Mouse (Mus musculus): ENCODE data around the gene Ddx20. TPM values are rescaled to one million over a fixed set of nuclear protein-coding genes. Genes with fewer than 3 reads are reported as not detected.

Ddx20 gene
- polyA plus RNA-seq, 1 experiment from 2014 or later: 22.4 TPM

- WGBS: 76% methylated on average over 9 of the region's 9 CpGs
- H3K9ac ChIP-seq (ENCODE audit: low read length): no peak overlapping the region
- no peaks in the 10 kb centered on the region for H3K27me3 ChIP-seq (ENCODE audit: control insufficient read depth, insufficient read depth, low read length)
- H3K36me3 ChIP-seq (ENCODE audit: control insufficient read depth, insufficient read depth): no peaks in the 10 kb centered on the region
- no peak overlapping the region for H3K4me2 ChIP-seq (ENCODE audit: low read depth, low read length)
- no peak overlapping the region for H3K4me3 ChIP-seq (ENCODE audit: low read length)
- no peak for ATAC-seq (replicated peaks; ENCODE audit: extremely low read depth, insufficient read depth, low FRiP score)
- H3K4me1 ChIP-seq (ENCODE audit: control insufficient read depth, insufficient read depth, low read length): peaks cover 9% of the 10 kb centered on the region; the same call in 1 of the 2 replicates
- no peak overlapping the region for H3K27ac ChIP-seq (ENCODE audit: low read length)
- H3K9me3 ChIP-seq (replicated peaks; ENCODE audit: control insufficient read depth, low read length): no peaks in the 10 kb centered on the region
These were observed 22.1 kb downstream of the Ddx20 start for GRCm38 (mm10) chr3:105665105-105665765.

- Histone ChIP-seq H3K9me3 (replicated peaks; ENCODE audit: control insufficient read depth, low read length) (no peaks in the 10 kb centered on the region), H3K36me3 (ENCODE audit: control insufficient read depth, insufficient read depth) (no peaks in the 10 kb centered on the region), H3K27me3 (ENCODE audit: control insufficient read depth, insufficient read depth, low read length) (no peaks in the 10 kb centered on the region), H3K4me3 (ENCODE audit: low read length) (no peak overlapping the region), H3K4me1 (ENCODE audit: control insufficient read depth, insufficient read depth, low read length) (peaks cover 9% of the 10 kb centered on the region; the same call in 1 of the 2 replicates), H3K4me2 (ENCODE audit: low read depth, low read length) (no peak overlapping the region), H3K27ac (ENCODE audit: low read length) (no peak overlapping the region), H3K9ac (ENCODE audit: low read length) (no peak overlapping the region)
- ATAC-seq (replicated peaks; ENCODE audit: extremely low read depth, insufficient read depth, low FRiP score): no peak
- 70% methylated on average over 8 of the region's 8 CpGs for WGBS
These were observed 24.3 kb downstream of the Ddx20 start for GRCm38 (mm10) chr3:105663043-105663442.

GRCm38 (mm10) chr3:105660530-105660929 is 26.8 kb downstream of the Ddx20 start:
- WGBS: 23% methylated on average over 2 of the region's 2 CpGs
- H3K9me3 ChIP-seq (replicated peaks; ENCODE audit: control insufficient read depth, low read length): no peaks in the 10 kb centered on the region
- H3K4me1 ChIP-seq (ENCODE audit: control insufficient read depth, insufficient read depth, low read length): peaks cover 9% of the 10 kb centered on the region; the same call in 1 of the 2 replicates
- no peaks in the 10 kb centered on the region for H3K27me3 ChIP-seq (ENCODE audit: control insufficient read depth, insufficient read depth, low read length)
- no peaks in the 10 kb centered on the region for H3K36me3 ChIP-seq (ENCODE audit: control insufficient read depth, insufficient read depth)
- H3K4me2 ChIP-seq (ENCODE audit: low read depth, low read length): no peak overlapping the region
- H3K9ac ChIP-seq (ENCODE audit: low read length): no peak overlapping the region
- no peak overlapping the region for H3K4me3 ChIP-seq (ENCODE audit: low read length)
- peak overlapping the region; percentile 38; the same call in 1 of the 2 replicates for H3K27ac ChIP-seq (ENCODE audit: low read length)
- ATAC-seq (replicated peaks; ENCODE audit: extremely low read depth, insufficient read depth, low FRiP score): no peak

GRCm38 (mm10) chr3:105655031-105655585 is 32.3 kb downstream of the Ddx20 start:
- no peaks in the 10 kb centered on the region for H3K4me1 ChIP-seq (ENCODE audit: control insufficient read depth, insufficient read depth, low read length)
- WGBS: 84% methylated on average over 11 of the region's 11 CpGs
- H3K9ac ChIP-seq (ENCODE audit: low read length): no peak overlapping the region
- H3K4me3 ChIP-seq (ENCODE audit: low read length): no peak overlapping the region
- no peaks in the 10 kb centered on the region for H3K36me3 ChIP-seq (ENCODE audit: control insufficient read depth, insufficient read depth)
- no peak overlapping the region for H3K27ac ChIP-seq (ENCODE audit: low read length)
- H3K9me3 ChIP-seq (replicated peaks; ENCODE audit: control insufficient read depth, low read length): no peaks in the 10 kb centered on the region
- no peaks in the 10 kb centered on the region for H3K27me3 ChIP-seq (ENCODE audit: control insufficient read depth, insufficient read depth, low read length)
- H3K4me2 ChIP-seq (ENCODE audit: low read depth, low read length): no peak overlapping the region
- ATAC-seq (replicated peaks; ENCODE audit: extremely low read depth, insufficient read depth, low FRiP score): no peak

- no peaks in the 10 kb centered on the region for H3K27me3 ChIP-seq (ENCODE audit: control insufficient read depth, insufficient read depth, low read length)
- H3K4me2 ChIP-seq (ENCODE audit: low read depth, low read length): no peak overlapping the region
- no peak overlapping the region for H3K9ac ChIP-seq (ENCODE audit: low read length)
- H3K27ac ChIP-seq (ENCODE audit: low read length): no peak overlapping the region
- ATAC-seq (replicated peaks; ENCODE audit: extremely low read depth, insufficient read depth, low FRiP score): no peak
- no peaks in the 10 kb centered on the region for H3K36me3 ChIP-seq (ENCODE audit: control insufficient read depth, insufficient read depth)
- H3K4me1 ChIP-seq (ENCODE audit: control insufficient read depth, insufficient read depth, low read length): no peaks in the 10 kb centered on the region
- H3K4me3 ChIP-seq (ENCODE audit: low read length): no peak overlapping the region
- H3K9me3 ChIP-seq (replicated peaks; ENCODE audit: control insufficient read depth, low read length): no peaks in the 10 kb centered on the region
- WGBS: 84% methylated on average over 13 of the region's 13 CpGs
These were observed 33.6 kb downstream of the Ddx20 start for GRCm38 (mm10) chr3:105653544-105654380.

GRCm38 (mm10) chr3:105648889-105649567 is 38.3 kb downstream of the Ddx20 start:
- no peak overlapping the region for H3K4me2 ChIP-seq (ENCODE audit: low read depth, low read length)
- no peaks in the 10 kb centered on the region for H3K9me3 ChIP-seq (replicated peaks; ENCODE audit: control insufficient read depth, low read length)
- no peak overlapping the region for H3K27ac ChIP-seq (ENCODE audit: low read length)
- H3K27me3 ChIP-seq (ENCODE audit: control insufficient read depth, insufficient read depth, low read length): no peaks in the 10 kb centered on the region
- no peaks in the 10 kb centered on the region for H3K36me3 ChIP-seq (ENCODE audit: control insufficient read depth, insufficient read depth)
- no peak overlapping the region for H3K4me3 ChIP-seq (ENCODE audit: low read length)
- no peaks in the 10 kb centered on the region for H3K4me1 ChIP-seq (ENCODE audit: control insufficient read depth, insufficient read depth, low read length)
- ATAC-seq (replicated peaks; ENCODE audit: extremely low read depth, insufficient read depth, low FRiP score): no peak
- H3K9ac ChIP-seq (ENCODE audit: low read length): no peak overlapping the region
- 63% methylated on average over 8 of the region's 8 CpGs for WGBS

GRCm38 (mm10) chr3:105643566-105643965 is 43.8 kb downstream of the Ddx20 start:
- no peak for ATAC-seq (replicated peaks; ENCODE audit: extremely low read depth, insufficient read depth, low FRiP score)
- H3K9me3 ChIP-seq (replicated peaks; ENCODE audit: control insufficient read depth, low read length): no peaks in the 10 kb centered on the region
- no peak overlapping the region for H3K4me2 ChIP-seq (ENCODE audit: low read depth, low read length)
- WGBS: 78% methylated on average over 5 of the region's 5 CpGs
- no peaks in the 10 kb centered on the region for H3K27me3 ChIP-seq (ENCODE audit: control insufficient read depth, insufficient read depth, low read length)
- no peaks in the 10 kb centered on the region for H3K4me1 ChIP-seq (ENCODE audit: control insufficient read depth, insufficient read depth, low read length)
- no peak overlapping the region for H3K4me3 ChIP-seq (ENCODE audit: low read length)
- no peak overlapping the region for H3K9ac ChIP-seq (ENCODE audit: low read length)
- no peak overlapping the region for H3K27ac ChIP-seq (ENCODE audit: low read length)
- H3K36me3 ChIP-seq (ENCODE audit: control insufficient read depth, insufficient read depth): no peaks in the 10 kb centered on the region

- Histone ChIP-seq H3K36me3 (ENCODE audit: control insufficient read depth, insufficient read depth) (no peaks in the 10 kb centered on the region), H3K4me2 (ENCODE audit: low read depth, low read length) (no peak overlapping the region), H3K27me3 (ENCODE audit: control insufficient read depth, insufficient read depth, low read length) (no peaks in the 10 kb centered on the region), H3K9me3 (replicated peaks; ENCODE audit: control insufficient read depth, low read length) (no peaks in the 10 kb centered on the region), H3K4me1 (ENCODE audit: control insufficient read depth, insufficient read depth, low read length) (no peaks in the 10 kb centered on the region), H3K27ac (ENCODE audit: low read length) (no peak overlapping the region), H3K4me3 (ENCODE audit: low read length) (no peak overlapping the region), H3K9ac (ENCODE audit: low read length) (no peak overlapping the region)
- WGBS: 32% methylated on average over 1 of the region's 1 CpGs
- peak; percentile 70; the same call in 1 of the 2 replicates for ATAC-seq (replicated peaks; ENCODE audit: extremely low read depth, insufficient read depth, low FRiP score)
These were observed 45.2 kb downstream of the Ddx20 start for GRCm38 (mm10) chr3:105642186-105642585.

Data from heart, embryonic 16.5 days (tissue).